Mouse (Mus musculus): ENCODE measurements around the gene Kcnj16. TPM values are rescaled to one million over a fixed set of nuclear protein-coding genes. Genes with fewer than 3 reads are reported as not detected.
A peak's percentile ranks its signal among the peaks of the same experiment; 100 is the strongest.

Kcnj16 gene
- polyA plus RNA-seq, 1 experiment from 2014 or later = 0.87 TPM

DNA sequence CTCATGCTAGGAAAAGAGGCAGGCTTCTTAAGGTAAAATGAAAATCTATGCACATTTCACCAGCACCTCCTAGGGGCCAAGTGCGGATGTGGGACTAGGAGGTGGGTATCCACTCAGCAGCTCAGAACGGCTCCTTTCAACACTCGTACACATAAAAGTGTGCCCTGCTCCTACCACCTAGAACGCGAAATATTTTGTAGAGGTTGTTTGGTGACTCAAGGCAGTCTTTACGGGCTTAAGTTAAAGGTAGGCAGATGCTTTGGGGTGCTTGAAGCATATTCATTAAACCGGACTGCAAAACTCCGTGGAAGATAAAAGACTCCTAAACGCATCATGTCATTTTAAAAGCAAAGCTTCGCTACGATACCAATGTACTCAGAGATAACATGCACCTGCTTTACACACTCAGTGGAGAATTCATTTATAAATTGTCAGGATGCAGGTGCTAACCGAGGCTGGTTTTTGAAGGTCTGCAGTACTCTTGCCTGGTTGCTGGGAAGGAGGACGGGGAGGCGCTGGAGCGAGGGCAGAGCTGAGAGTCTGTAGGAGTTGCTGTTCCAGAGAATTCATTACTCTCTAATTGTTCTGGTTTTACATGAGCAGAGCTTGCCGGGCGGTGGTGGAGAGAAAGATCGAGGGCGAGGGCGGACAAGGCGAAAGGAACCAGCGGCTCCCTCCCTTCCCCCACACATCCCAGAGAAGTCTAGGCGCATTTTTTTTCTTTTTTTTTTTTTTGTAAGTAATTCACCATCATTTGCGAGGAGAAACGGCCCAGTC is 97.1 kb downstream of the Kcnj16 start:
- Histone ChIP-seq H3K36me3 (ENCODE audit: control insufficient read depth, insufficient read depth, low read length) (no peaks in the 10 kb centered on the region), H3K9me3 (ENCODE audit: control insufficient read depth, low read length) (no peaks in the 10 kb centered on the region), H3K27ac (replicated peaks; ENCODE audit: low read depth, low read length) (no peak overlapping the region), H3K27me3 (ENCODE audit: control insufficient read depth, insufficient read depth, low read length) (no peaks in the 10 kb centered on the region; the same call in none of the 2 replicates), H3K4me1 (ENCODE audit: control insufficient read depth, insufficient read depth, low read length) (peaks cover 13% of the 10 kb centered on the region), H3K9ac (replicated peaks; ENCODE audit: low read length) (peak overlapping the region; percentile 56), H3K4me3 (replicated peaks; ENCODE audit: low read depth, low read length) (peak overlapping the region; percentile 53), H3K4me2 (ENCODE audit: low read length) (peak overlapping the region; percentile 96)
- under 1% methylated on average over 25 of the region's 25 CpGs for WGBS
- DNase-seq = peak; percentile 87
- 0 out of 2 replicates have a peak, but pooled peaks have one; percentile 35 for ATAC-seq (ENCODE audit: low FRiP score, low TSS enrichment)

DNA sequence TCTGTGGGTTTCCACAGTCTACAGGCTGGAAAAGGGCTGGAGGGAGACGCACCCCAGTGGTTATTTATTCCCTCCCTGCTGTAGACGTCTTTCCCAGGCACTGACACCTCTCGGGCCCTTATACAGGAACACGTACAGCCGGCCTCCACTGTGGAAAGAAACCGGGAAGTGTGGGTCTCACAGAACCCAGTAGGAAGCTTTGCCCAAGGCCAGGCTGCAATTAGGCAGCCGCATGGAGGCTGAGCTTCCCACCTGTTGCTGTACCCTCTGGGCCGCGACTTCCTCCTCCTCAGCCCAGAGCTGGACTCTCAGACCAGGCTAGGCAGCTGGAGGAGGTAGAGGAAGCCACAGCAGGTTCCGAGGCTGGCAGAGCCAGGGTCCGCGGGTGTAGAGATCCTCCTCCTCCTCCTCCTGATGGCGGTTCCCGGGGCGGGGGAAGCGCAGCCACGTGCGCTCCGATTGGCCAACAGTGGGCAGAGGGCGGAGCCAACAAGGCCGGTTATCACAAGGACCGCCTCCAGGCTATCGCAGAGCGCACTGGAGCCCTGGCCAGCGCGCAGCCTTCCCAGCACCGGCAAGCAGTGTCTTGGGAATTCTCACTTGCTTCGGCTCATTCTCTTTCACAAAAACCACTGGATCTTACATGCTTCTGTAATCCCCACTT is 97.9 kb downstream of the Kcnj16 start, which contains the start of gene Kcnj2:
Gene Kcnj2, plus strand, starts transcription at position 530 of the 664 bp plus-strand sequence.
- DNase-seq (peak; percentile 95), ATAC-seq (ENCODE audit: low FRiP score, low TSS enrichment) (peak; percentile 99)
- Histone ChIP-seq H3K4me2 (ENCODE audit: low read length) (peak within 1 kb of the TSS; percentile 96), H3K27me3 (ENCODE audit: control insufficient read depth, insufficient read depth, low read length) (no peaks in the 10 kb centered on the region; the same call in none of the 2 replicates), H3K36me3 (ENCODE audit: control insufficient read depth, insufficient read depth, low read length) (no peaks in the 10 kb centered on the region), H3K4me3 (replicated peaks; ENCODE audit: low read depth, low read length) (peak within 1 kb of the TSS; percentile 53), H3K9ac (replicated peaks; ENCODE audit: low read length) (peak within 1 kb of the TSS; percentile 56), H3K27ac (replicated peaks; ENCODE audit: low read depth, low read length) (peak within 1 kb of the TSS; percentile 49; the same call in 1 of the 2 replicates), H3K4me1 (ENCODE audit: control insufficient read depth, insufficient read depth, low read length) (peaks cover 13% of the 10 kb centered on the region), H3K9me3 (ENCODE audit: control insufficient read depth, low read length) (no peaks in the 10 kb centered on the region)
- WGBS = under 1% methylated on average over 28 of the region's 28 CpGs

DNA sequence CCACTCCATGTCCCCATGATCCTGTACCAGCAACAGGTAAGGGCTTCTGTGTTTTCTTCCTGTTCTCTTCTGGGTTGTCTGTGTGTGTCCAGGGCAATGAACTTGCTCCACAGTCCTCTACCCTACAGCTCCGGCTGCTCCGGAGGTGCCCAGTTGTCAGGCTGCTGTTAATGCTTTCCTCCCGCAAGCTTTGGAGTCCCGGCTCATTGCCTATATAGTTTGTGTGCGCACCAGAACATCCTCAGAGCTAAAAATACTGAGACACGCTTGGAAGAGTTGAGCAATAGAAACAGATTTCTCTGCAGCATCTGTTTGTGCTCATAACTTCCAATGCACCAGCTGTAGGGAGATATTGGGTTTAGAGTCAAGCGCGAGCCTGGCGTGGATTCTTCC is 98.5 kb downstream of the Kcnj16 start:
- Histone ChIP-seq H3K4me1 (ENCODE audit: control insufficient read depth, insufficient read depth, low read length) (peaks cover 13% of the 10 kb centered on the region), H3K4me2 (ENCODE audit: low read length) (peak overlapping the region; percentile 96), H3K27me3 (ENCODE audit: control insufficient read depth, insufficient read depth, low read length) (no peaks in the 10 kb centered on the region; the same call in none of the 2 replicates), H3K27ac (replicated peaks; ENCODE audit: low read depth, low read length) (no peak overlapping the region), H3K9ac (replicated peaks; ENCODE audit: low read length) (peak overlapping the region; percentile 30; the same call in 1 of the 2 replicates), H3K9me3 (ENCODE audit: control insufficient read depth, low read length) (no peaks in the 10 kb centered on the region), H3K36me3 (ENCODE audit: control insufficient read depth, insufficient read depth, low read length) (no peaks in the 10 kb centered on the region), H3K4me3 (replicated peaks; ENCODE audit: low read depth, low read length) (peak overlapping the region; percentile 53)
- ATAC-seq (ENCODE audit: low FRiP score, low TSS enrichment) = peak; percentile 61
- DNase-seq = no peak
- under 1% methylated on average over 9 of the region's 9 CpGs for whole genome bisulfite sequencing

DNA sequence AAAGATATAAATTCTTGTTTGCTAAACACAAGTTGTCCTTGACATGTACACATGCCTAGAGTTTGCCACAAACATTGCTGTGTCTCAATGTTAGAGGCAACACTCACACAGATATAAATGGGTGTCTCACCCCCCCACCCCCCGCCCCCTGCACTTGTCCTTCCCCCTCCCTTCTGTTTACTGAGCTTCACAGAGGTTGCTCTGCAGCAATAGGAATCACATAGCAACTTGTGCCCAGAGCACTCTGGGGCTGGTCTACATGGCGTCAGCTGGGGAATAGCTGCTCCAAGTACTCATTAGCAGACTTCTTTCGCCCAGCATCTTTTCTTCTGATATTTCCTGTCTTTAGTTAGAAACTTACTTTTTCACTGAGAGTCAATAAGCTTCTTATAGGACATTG is 100.0 kb downstream of the Kcnj16 start:
- H3K4me1 ChIP-seq (ENCODE audit: control insufficient read depth, insufficient read depth, low read length) = peaks cover 13% of the 10 kb centered on the region
- DNase-seq (no peak), ATAC-seq (ENCODE audit: low FRiP score, low TSS enrichment) (no peak)
- H3K4me3 ChIP-seq (replicated peaks; ENCODE audit: low read depth, low read length) = peak overlapping the region; percentile 53
- no peaks in the 10 kb centered on the region; the same call in none of the 2 replicates for H3K27me3 ChIP-seq (ENCODE audit: control insufficient read depth, insufficient read depth, low read length)
- no peaks in the 10 kb centered on the region for H3K36me3 ChIP-seq (ENCODE audit: control insufficient read depth, insufficient read depth, low read length)
- no peak overlapping the region for H3K9ac ChIP-seq (replicated peaks; ENCODE audit: low read length)
- H3K27ac ChIP-seq (replicated peaks; ENCODE audit: low read depth, low read length) = no peak overlapping the region
- no peaks in the 10 kb centered on the region for H3K9me3 ChIP-seq (ENCODE audit: control insufficient read depth, low read length)
- H3K4me2 ChIP-seq (ENCODE audit: low read length) = peak overlapping the region; percentile 96
- 83% methylated on average over 3 of the region's 3 CpGs for WGBS

DNA sequence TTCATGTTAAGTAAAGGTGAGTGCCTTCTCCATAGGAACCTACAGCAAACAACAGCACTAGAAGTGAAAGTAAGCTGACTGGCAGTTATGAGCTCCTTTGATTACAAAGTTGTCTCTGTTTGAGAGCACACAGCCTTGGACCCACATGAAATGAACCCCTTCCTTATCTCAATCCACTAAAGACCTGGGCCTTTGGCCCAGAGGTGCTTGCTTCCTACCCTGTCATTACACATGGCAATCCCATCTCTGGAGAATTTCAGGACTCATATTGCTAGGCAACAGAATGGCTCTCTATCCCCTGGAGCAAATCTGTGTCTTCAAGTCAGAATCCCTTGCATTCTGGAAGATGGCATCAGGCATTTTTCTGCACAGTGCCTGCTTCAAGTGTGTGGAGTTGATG is 102.6 kb downstream of the Kcnj16 start:
- Histone ChIP-seq H3K4me3 (replicated peaks; ENCODE audit: low read depth, low read length) (no peak overlapping the region), H3K36me3 (ENCODE audit: control insufficient read depth, insufficient read depth, low read length) (no peaks in the 10 kb centered on the region), H3K27ac (replicated peaks; ENCODE audit: low read depth, low read length) (no peak overlapping the region), H3K9ac (replicated peaks; ENCODE audit: low read length) (no peak overlapping the region), H3K4me2 (ENCODE audit: low read length) (no peak overlapping the region), H3K27me3 (ENCODE audit: control insufficient read depth, insufficient read depth, low read length) (no peaks in the 10 kb centered on the region; the same call in none of the 2 replicates), H3K9me3 (ENCODE audit: control insufficient read depth, low read length) (no peaks in the 10 kb centered on the region), H3K4me1 (ENCODE audit: control insufficient read depth, insufficient read depth, low read length) (peaks cover 9% of the 10 kb centered on the region; the same call in 1 of the 2 replicates)
- DNase-seq (no peak), ATAC-seq (ENCODE audit: low FRiP score, low TSS enrichment) (no peak)

DNA sequence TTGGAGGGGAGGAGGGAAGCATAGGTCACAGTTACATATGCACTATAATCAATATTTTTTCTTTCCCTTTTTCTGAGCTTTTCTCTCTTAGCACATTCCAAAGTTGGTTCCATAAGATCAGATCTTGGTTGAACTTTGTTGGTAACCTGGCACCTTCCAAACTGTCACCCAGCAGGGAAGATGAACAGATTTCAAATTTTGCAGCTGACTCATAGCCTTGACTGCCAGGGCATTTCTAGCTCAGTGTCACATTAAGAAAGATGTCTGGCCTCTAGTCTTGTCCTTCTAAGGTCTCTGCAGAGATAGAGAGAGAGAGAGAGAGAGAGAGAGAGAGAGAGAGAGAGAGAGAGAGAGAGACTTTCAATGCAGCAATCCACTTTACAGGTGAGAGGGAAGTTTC is 106.3 kb downstream of the Kcnj16 start:
- ATAC-seq (ENCODE audit: low FRiP score, low TSS enrichment) (no peak), DNase-seq (no peak)
- Histone ChIP-seq H3K9me3 (ENCODE audit: control insufficient read depth, low read length) (no peaks in the 10 kb centered on the region), H3K27me3 (ENCODE audit: control insufficient read depth, insufficient read depth, low read length) (no peaks in the 10 kb centered on the region), H3K4me3 (replicated peaks; ENCODE audit: low read depth, low read length) (no peak overlapping the region), H3K4me2 (ENCODE audit: low read length) (no peak overlapping the region), H3K36me3 (ENCODE audit: control insufficient read depth, insufficient read depth, low read length) (no peaks in the 10 kb centered on the region), H3K9ac (replicated peaks; ENCODE audit: low read length) (no peak overlapping the region), H3K4me1 (ENCODE audit: control insufficient read depth, insufficient read depth, low read length) (no peaks in the 10 kb centered on the region), H3K27ac (replicated peaks; ENCODE audit: low read depth, low read length) (no peak overlapping the region)

Other genes starting within 250 kb of the Kcnj16 start
- 0.63 and 1.3 TPM in 2 replicates for gene Kcnj2, start 98.1 kb downstream of the Kcnj16 start, polyA plus RNA-seq (2014; fragmentation: Nextera tagmentation; extraction: Ambion mirVana)